1 mouse cellular context compared by ENCODE assay signal in the genomic region with DNA sequence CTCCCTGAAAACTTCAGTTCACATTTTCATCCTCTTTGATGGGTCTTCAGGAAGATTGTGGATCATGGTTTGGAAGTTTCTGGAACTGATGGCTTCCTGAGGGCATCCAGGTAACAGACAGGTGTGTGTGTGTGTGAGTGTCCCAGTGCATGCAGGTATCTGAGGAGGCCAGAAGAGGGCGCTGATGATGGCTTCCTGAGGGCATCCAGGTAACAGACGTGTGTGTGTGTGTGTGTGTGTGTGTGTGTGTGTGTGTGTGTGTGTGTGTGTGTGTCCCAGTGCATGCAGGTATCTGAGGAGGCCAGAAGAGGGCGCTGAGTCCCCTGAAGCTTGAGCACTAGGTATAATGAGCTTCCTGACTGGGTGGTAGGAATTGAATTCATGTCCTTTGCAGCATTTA.
TF ChIP-seq lines count a peak whose summit lies in the region.

No protein-coding gene starts in this region.

TF ChIP-seq in MEL, 35 proteins besides CTCF, POLR2A, EP300 and RAD21:
- TF ChIP-seq TAL1 (IDR thresholded peaks at IDR 0.05; ENCODE audit: low read length) (no peak), POLR2AphosphoS2 (IDR thresholded peaks at IDR 0.05; ENCODE audit: low read length) (no peak), USF1 (IDR thresholded peaks at IDR 0.05; ENCODE audit: low read depth, low read length) (no peak), TCF12 (IDR thresholded peaks at IDR 0.05; ENCODE audit: low read depth, low read length) (no peak), UBTF (IDR thresholded peaks at IDR 0.05; ENCODE audit: borderline replicate concordance, insufficient read depth, low read depth, low read length) (no peak), GATA1 (IDR thresholded peaks at IDR 0.05; ENCODE audit: low read depth, low read length) (no peak), NELFE (IDR thresholded peaks at IDR 0.05; ENCODE audit: low read depth, low read length) (no peak), ZC3H11A (IDR thresholded peaks at IDR 0.05; ENCODE audit: low read depth, low read length) (no peak), GABPA (IDR thresholded peaks at IDR 0.05; ENCODE audit: low read depth, low read length) (no peak)
